Mouse (Mus musculus) MEL (cell line): ENCODE measurements around the gene Itpripl2. TPM values are rescaled to one million over a fixed set of nuclear protein-coding genes. Genes with fewer than 3 reads are reported as not detected.

Source experiments
- DNase-seq: peaks from one replicate; pipeline ENCODE4 v3.0.0; 2011; ENCODE audit warnings: low read depth, low spot score
- H3K27ac ChIP-seq: 2 replicates; pipeline ENCODE4 v1.5.1; 2012; ENCODE audit warnings: low read depth, mild to moderate bottlenecking, control low read depth, low read length, moderate library complexity; ENCODE audit not compliant: control insufficient read depth
- H3K27me3 ChIP-seq, 2 experiments: fragments of 150-350 bp in 1 of 2; sonication (generic) in 1 of 2; 2 replicates each; pipeline ENCODE4 v1.6.1; 2012; ENCODE audit warnings: low read length in 2 of 2, mild to moderate bottlenecking in 2 of 2, improper control_type of control experiment in 1 of 2, moderate library complexity in 1 of 2; ENCODE audit not compliant: insufficient read depth in 2 of 2, control insufficient read depth in 1 of 2
- H3K36me3 ChIP-seq, 2 experiments: 2 replicates each; pipeline ENCODE4 v1.6.1; 2012 to 2014; ENCODE audit warnings: low read length in 2 of 2, improper control_type of control experiment in 1 of 2, inconsistent platforms in 1 of 2, mild to moderate bottlenecking in 1 of 2; ENCODE audit not compliant: insufficient read depth in 2 of 2, control insufficient read depth in 1 of 2
- H3K4me1 ChIP-seq, 2 experiments: fragments of 150-350 bp in 1 of 2; sonication (generic) in 1 of 2; 2 replicates each; pipeline ENCODE4 v1.6.1; 2012; ENCODE audit warnings: low read length in 2 of 2, improper control_type of control experiment in 1 of 2, mild to moderate bottlenecking in 1 of 2; ENCODE audit not compliant: insufficient read depth in 2 of 2, control insufficient read depth in 1 of 2
- H3K4me3 ChIP-seq, 2 experiments: fragments of 150-350 bp in 1 of 2; sonication (generic) in 1 of 2; 2 replicates each; pipeline ENCODE4 v1.5.1; 2012; ENCODE audit warnings: low read depth in 2 of 2, low read length in 2 of 2, mild to moderate bottlenecking in 2 of 2, moderate library complexity in 2 of 2, control low read depth in 1 of 2, improper control_type of control experiment in 1 of 2; ENCODE audit not compliant: control insufficient read depth in 1 of 2, insufficient read depth in 1 of 2
- H3K79me2 ChIP-seq: 2 replicates; pipeline ENCODE4 v1.6.1; 2012; ENCODE audit warnings: mild to moderate bottlenecking, low read length, moderate library complexity; ENCODE audit not compliant: control insufficient read depth, poor library complexity, insufficient read depth
- H3K9ac ChIP-seq: 2 replicates; pipeline ENCODE4 v1.6.1; 2012; ENCODE audit warnings: low read depth, mild to moderate bottlenecking, control low read depth, low read length, moderate library complexity; ENCODE audit not compliant: control insufficient read depth, poor library complexity, severe bottlenecking
- H3K9me3 ChIP-seq: fragments of 150-350 bp; sonication (generic); replicated peaks from 2 replicates; pipeline ENCODE4 v1.6.1; 2012; ENCODE audit warnings: mild to moderate bottlenecking, low read length, improper control_type of control experiment, moderate library complexity; ENCODE audit not compliant: insufficient read depth
- CHD2 ChIP-seq: IDR thresholded peaks from 2 replicates; pipeline ENCODE4 v1.6.1; 2011; ENCODE audit warnings: low read length, improper control_type of control experiment
- CTCF ChIP-seq, 3 experiments: IDR thresholded peaks in 2 of 3; conservative IDR thresholded peaks in 1 of 3; 2 replicates each; pipeline ENCODE4 v1.5.1; 2011 to 2012; ENCODE audit warnings: low read length in 3 of 3, low read depth in 2 of 3, mild to moderate bottlenecking in 2 of 3, improper control_type of control experiment in 1 of 3, inconsistent platforms in 1 of 3, mixed read lengths in 1 of 3, moderate library complexity in 1 of 3; ENCODE audit not compliant: control insufficient read depth in 1 of 3, insufficient read depth in 1 of 3, poor library complexity in 1 of 3, severe bottlenecking in 1 of 3
- E2F4 ChIP-seq: IDR thresholded peaks from 2 replicates; pipeline ENCODE4 v1.6.1; 2011; ENCODE audit warnings: low read depth, low read length, improper control_type of control experiment, borderline replicate concordance
- ELF1 ChIP-seq: IDR thresholded peaks from 2 replicates; pipeline ENCODE4 v1.6.1; 2014; ENCODE audit warnings: low read depth, mild to moderate bottlenecking, inconsistent platforms, low read length, improper control_type of control experiment, moderate library complexity
- EP300 ChIP-seq, 2 experiments: IDR thresholded peaks; 2 replicates each; pipeline ENCODE4 v1.6.1; 2011; ENCODE audit warnings: improper control_type of control experiment in 2 of 2, low read length in 2 of 2, low read depth in 1 of 2, mild to moderate bottlenecking in 1 of 2
- ETS1 ChIP-seq: IDR thresholded peaks from 2 replicates; pipeline ENCODE4 v1.6.1; 2012; ENCODE audit warnings: low read depth, mild to moderate bottlenecking, inconsistent platforms, low read length, improper control_type of control experiment, moderate library complexity
- GABPA ChIP-seq: IDR thresholded peaks from 2 replicates; pipeline ENCODE4 v1.6.1; 2012; ENCODE audit warnings: low read depth, mild to moderate bottlenecking, inconsistent platforms, low read length, improper control_type of control experiment, moderate library complexity
- JUND ChIP-seq: IDR thresholded peaks from 2 replicates; pipeline ENCODE4 v1.6.1; 2011; ENCODE audit warnings: low read depth, mild to moderate bottlenecking, improper control_type of control experiment, low read length
- KAT2A ChIP-seq: conservative IDR thresholded peaks from 2 replicates; pipeline ENCODE4 v1.6.1; 2012; ENCODE audit warnings: low read depth, low read length, improper control_type of control experiment, inconsistent platforms
- MAFK ChIP-seq: IDR thresholded peaks from 2 replicates; pipeline ENCODE4 v1.6.1; 2011; ENCODE audit warnings: low read depth, mild to moderate bottlenecking, low read length, improper control_type of control experiment, borderline replicate concordance
- MAX ChIP-seq: IDR thresholded peaks from 2 replicates; pipeline ENCODE4 v1.6.1; 2011; ENCODE audit warnings: low read length, improper control_type of control experiment
- MEF2A ChIP-seq: IDR thresholded peaks from 2 replicates; pipeline ENCODE4 v1.6.1; 2014; ENCODE audit warnings: low read depth, mild to moderate bottlenecking, inconsistent platforms, low read length, improper control_type of control experiment; ENCODE audit not compliant: poor library complexity, insufficient replicate concordance, severe bottlenecking; ENCODE audit errors: extremely low read depth
- MXI1 ChIP-seq: IDR thresholded peaks from 2 replicates; pipeline ENCODE4 v1.6.1; 2011; ENCODE audit warnings: mild to moderate bottlenecking, low read depth, low read length, improper control_type of control experiment
- MYB ChIP-seq: IDR thresholded peaks from 2 replicates; pipeline ENCODE4 v1.6.1; 2011; ENCODE audit warnings: mild to moderate bottlenecking, low read depth, low read length, improper control_type of control experiment
- MYC ChIP-seq: IDR thresholded peaks from 2 replicates; pipeline ENCODE4 v1.6.1; 2011; ENCODE audit warnings: low read depth, mild to moderate bottlenecking, low read length, improper control_type of control experiment, moderate library complexity
- POLR2AphosphoS5 ChIP-seq: IDR thresholded peaks from 2 replicates; pipeline ENCODE4 v1.6.1; 2012; ENCODE audit warnings: low read depth, borderline replicate concordance, mild to moderate bottlenecking, inconsistent platforms, low read length, moderate library complexity, mixed read lengths
- SIN3A ChIP-seq: IDR thresholded peaks from 2 replicates; pipeline ENCODE4 v1.6.1; 2012; ENCODE audit warnings: low read length, improper control_type of control experiment, inconsistent platforms
- SMC3 ChIP-seq: IDR thresholded peaks from 2 replicates; pipeline ENCODE4 v1.6.1; 2011; ENCODE audit warnings: low read depth, low read length, improper control_type of control experiment
- TBP ChIP-seq: IDR thresholded peaks from 2 replicates; pipeline ENCODE4 v1.8.0; 2011; ENCODE audit warnings: low read depth, low read length, improper control_type of control experiment
- USF2 ChIP-seq, 2 experiments: IDR thresholded peaks; 2 replicates each; pipeline ENCODE4 v1.6.1; 2011 to 2012; ENCODE audit warnings: improper control_type of control experiment in 2 of 2, low read length in 2 of 2, borderline replicate concordance in 1 of 2, inconsistent platforms in 1 of 2, low read depth in 1 of 2, mild to moderate bottlenecking in 1 of 2; ENCODE audit not compliant: insufficient read depth in 1 of 2
- ZC3H11A ChIP-seq: IDR thresholded peaks from 2 replicates; pipeline ENCODE4 v1.6.1; 2012; ENCODE audit warnings: low read depth, mild to moderate bottlenecking, inconsistent platforms, low read length, improper control_type of control experiment
- ZKSCAN1 ChIP-seq: IDR thresholded peaks from 2 replicates; pipeline ENCODE4 v1.6.1; 2012; ENCODE audit warnings: low read depth, mild to moderate bottlenecking, inconsistent platforms, low read length, improper control_type of control experiment, moderate library complexity
- ZNF384 ChIP-seq: IDR thresholded peaks from 2 replicates; pipeline ENCODE4 v1.6.1; 2012; ENCODE audit warnings: low read depth, mild to moderate bottlenecking, inconsistent platforms, low read length, improper control_type of control experiment
- polyA plus RNA-seq, 2 experiments: library from polyadenylated mRNA; stranded (reverse) in 1 of 2; unstranded in 1 of 2; fragments of >175 nt in 1 of 2; fragments of >200 nt in 1 of 2; gene quantifications; 2 replicates each; pipeline versions ENCODE4 v1.2.1 to v1.2.4; 2012; ENCODE audit warnings: low replicate concordance in 2 of 2, low read depth in 1 of 2; ENCODE audit not compliant: insufficient read length in 2 of 2, insufficient read depth in 1 of 2, missing spikeins in 1 of 2
- total RNA-seq: library from RNA; depleted of rRNA; stranded (reverse); fragments of 300-350 nt; gene quantifications from 2 replicates; pipeline ENCODE4 v1.2.3, GENCODE M21; 2012

Gene Itpripl2
- total and polyA plus RNA-seq, 3 experiments, result 4.3 to 4.8 TPM; not detected in 1

GRCm38 (mm10) chr7:118478835-118479312 is 12.9 kb downstream of the Itpripl2 start:
- no peak for DNase-seq
- Histone ChIP-seq H3K9me3 (no peaks in the 10 kb centered on the region), H3K4me1 (peaks cover 3 to 8% of the 10 kb centered on the region in 2 experiments; a peak in 3 of 4 replicates), H3K9ac (no peak overlapping the region), H3K27ac (no peak overlapping the region), H3K36me3 (peaks cover 0 to 3% of the 10 kb centered on the region in 2 experiments; a peak in 2 of 4 replicates), H3K4me3 (no peak overlapping the region), H3K27me3 (no peaks in the 10 kb centered on the region), H3K79me2 (no peaks in the 10 kb centered on the region)
- TF ChIP-seq SIN3A, result no peak
- no peak for TF ChIP-seq ZC3H11A
- no peak for TF ChIP-seq ELF1
- TF ChIP-seq SMC3, result no peak
- no peak for TF ChIP-seq E2F4
- no peak for TF ChIP-seq TBP
- no peak for TF ChIP-seq ZKSCAN1
- TF ChIP-seq MAFK, result no peak
- no peak for TF ChIP-seq POLR2AphosphoS5
- no peak for TF ChIP-seq JUND
- TF ChIP-seq KAT2A, result no peak
- no peak for TF ChIP-seq MYC
- TF ChIP-seq USF2 (IDR thresholded peaks at IDR 0.05; ENCODE audit: borderline replicate concordance in 1 of 2, insufficient read depth in 1 of 2, low read depth in 1 of 2, low read length in 2 of 2), result no peak
- TF ChIP-seq MYB, result no peak

- no peaks in the 10 kb centered on the region for H3K27me3 ChIP-seq
- peaks cover 0 to 3% of the 10 kb centered on the region in 2 experiments; a peak in 2 of 4 replicates for H3K36me3 ChIP-seq
- no peaks in the 10 kb centered on the region for H3K79me2 ChIP-seq
- H3K9me3 ChIP-seq, result no peaks in the 10 kb centered on the region
- no peak overlapping the region for H3K27ac ChIP-seq
- DNase-seq, result no peak
- peaks cover under 1 to 8% of the 10 kb centered on the region in 2 experiments; a peak in 3 of 4 replicates for H3K4me1 ChIP-seq
- TF ChIP-seq CHD2 (no peak), MYB (no peak), MEF2A (no peak), ETS1 (no peak), SMC3 (no peak), CTCF (IDR thresholded peaks at IDR 0.05 in 2 of 3, conservative IDR thresholded peaks at IDR 0.05 in 1 of 3; ENCODE audit: control insufficient read depth in 1 of 3, insufficient read depth in 1 of 3, low read depth in 2 of 3, low read length in 3 of 3, poor library complexity in 1 of 3, severe bottlenecking in 1 of 3) (no peak), MAX (no peak), EP300 (IDR thresholded peaks at IDR 0.05; ENCODE audit: low read depth in 1 of 2, low read length in 2 of 2) (no peak), ZNF384 (no peak), JUND (no peak), MXI1 (no peak), GABPA (no peak)
- no peak overlapping the region for H3K4me3 ChIP-seq
- H3K9ac ChIP-seq, result no peak overlapping the region
Observed at GRCm38 (mm10) chr7:118476428-118476827, 15.3 kb downstream of the Itpripl2 start.
